Mouse (Mus musculus) stomach, postnatal 0 days (tissue): ENCODE measurements around the gene 3110040M04Rik. TPM values are rescaled to one million over a fixed set of nuclear protein-coding genes. Genes with fewer than 3 reads are reported as not detected.

Experiments
- ATAC-seq: fragments of 200-750 bp; cut with Nextera tagmentation; 2 replicates; pipeline ENCODE4 v1.8.0; 2017; ENCODE audit not compliant: low FRiP score, low TSS enrichment
- DNase-seq: peaks from one replicate; pipeline ENCODE4 v3.0.0-alpha.2; 2016; ENCODE audit warnings: low spot score
- H3K27ac ChIP-seq: fragments of 300-500 bp; sonication (generic); replicated peaks from 2 replicates; pipeline ENCODE4 v1.5.1; 2014; ENCODE audit warnings: mild to moderate bottlenecking, control low read depth
- H3K27me3 ChIP-seq: fragments of 300-500 bp; sonication (generic); 2 replicates; pipeline ENCODE4 v1.6.1; 2014; ENCODE audit warnings: low read length; ENCODE audit not compliant: control insufficient read depth, insufficient read depth
- H3K36me3 ChIP-seq: fragments of 300-500 bp; sonication (generic); 2 replicates; pipeline ENCODE4 v1.6.1; 2014; ENCODE audit warnings: low read length, mixed read lengths; ENCODE audit not compliant: control insufficient read depth, insufficient read depth
- H3K4me1 ChIP-seq: fragments of 300-500 bp; sonication (generic); replicated peaks from 2 replicates; pipeline ENCODE4 v1.6.1; 2014; ENCODE audit warnings: antibody characterized with exemption; ENCODE audit not compliant: control insufficient read depth, insufficient read depth
- H3K4me2 ChIP-seq: fragments of 300-500 bp; sonication (generic); replicated peaks from 2 replicates; pipeline ENCODE4 v1.6.1; 2014; ENCODE audit warnings: low read depth, mild to moderate bottlenecking, control low read depth, moderate library complexity
- H3K4me3 ChIP-seq: fragments of 300-500 bp; sonication (generic); 2 replicates; pipeline ENCODE4 v1.5.1; 2014; ENCODE audit warnings: low read depth, low read length, control low read depth
- H3K9ac ChIP-seq: fragments of 300-500 bp; sonication (generic); 2 replicates; pipeline ENCODE4 v1.6.1; 2014; ENCODE audit warnings: mild to moderate bottlenecking, low read length, control low read depth, mixed read lengths
- H3K9me3 ChIP-seq: fragments of 300-500 bp; sonication (generic); 2 replicates; pipeline ENCODE4 v1.6.1; 2016; ENCODE audit warnings: low read length; ENCODE audit not compliant: control insufficient read depth
- CTCF ChIP-seq: IDR thresholded peaks from 2 replicates; pipeline ENCODE4 v1.5.1; 2016; ENCODE audit warnings: antibody characterized with exemption, low read depth, mild to moderate bottlenecking, moderate library complexity
- EP300 ChIP-seq: optimal IDR thresholded peaks from 2 replicates; pipeline ENCODE3; 2016; ENCODE audit warnings: antibody characterized with exemption
- WGBS: fragments of 180-500 bp; shearing (Covaris S2); extraction: QIAGEN DNeasy Blood & Tissue Kit; methylation state at CpG from one replicate; pipeline ENCODE4 v1.1.7; 2014; 5-methylcytosine and 5-hydroxymethylcytosine counted together
- polyA plus RNA-seq: library from polyadenylated mRNA; unstranded; fragments of >200 nt; fragmentation: Nextera tagmentation; extraction: Ambion mirVana; gene quantifications from 2 replicates; pipeline ENCODE4 v1.2.1, GENCODE M21; 2015

The 3110040M04Rik gene
- polyA plus RNA-seq, 1 experiment from 2014 or later, result not detected

- Histone ChIP-seq H3K27me3 (no peaks in the 10 kb centered on the region), H3K4me1 (no peaks in the 10 kb centered on the region), H3K4me2 (no peak overlapping the region), H3K27ac (no peak overlapping the region), H3K36me3 (no peaks in the 10 kb centered on the region), H3K9ac (no peak overlapping the region), H3K9me3 (no peaks in the 10 kb centered on the region), H3K4me3 (no peak overlapping the region)
- no peak for ATAC-seq
- no peak for DNase-seq
- 77% methylated on average over 4 of the region's 4 CpGs for WGBS
- no peak for TF ChIP-seq CTCF
- no peak for TF ChIP-seq EP300
These were observed 39.4 kb downstream of the 3110040M04Rik start for GRCm38 (mm10) chr1:151243332-151243731.

GRCm38 (mm10) chr1:151244013-151244412 lies 40.1 kb downstream of the 3110040M04Rik start:
- TF ChIP-seq EP300 (no peak), CTCF (no peak)
- H3K27me3 ChIP-seq, result no peaks in the 10 kb centered on the region
- no peaks in the 10 kb centered on the region for H3K4me1 ChIP-seq
- no peaks in the 10 kb centered on the region for H3K9me3 ChIP-seq
- WGBS, result 93% methylated on average over 5 of the region's 5 CpGs
- H3K4me2 ChIP-seq, result no peak overlapping the region
- no peaks in the 10 kb centered on the region for H3K36me3 ChIP-seq
- H3K9ac ChIP-seq, result no peak overlapping the region
- H3K4me3 ChIP-seq, result no peak overlapping the region
- H3K27ac ChIP-seq, result no peak overlapping the region
- ATAC-seq (no peak), DNase-seq (no peak)

GRCm38 (mm10) chr1:151244761-151245160 lies 40.8 kb downstream of the 3110040M04Rik start:
- H3K9me3 ChIP-seq, result no peaks in the 10 kb centered on the region
- 78% methylated on average over 4 of the region's 4 CpGs for WGBS
- no peak overlapping the region for H3K4me3 ChIP-seq
- no peak overlapping the region for H3K4me2 ChIP-seq
- ATAC-seq (no peak), DNase-seq (no peak)
- H3K27ac ChIP-seq, result no peak overlapping the region
- no peak overlapping the region for H3K9ac ChIP-seq
- H3K36me3 ChIP-seq, result no peaks in the 10 kb centered on the region
- TF ChIP-seq CTCF (no peak), EP300 (no peak)
- no peaks in the 10 kb centered on the region for H3K27me3 ChIP-seq
- no peaks in the 10 kb centered on the region for H3K4me1 ChIP-seq

GRCm38 (mm10) chr1:151245165-151245564 lies 41.2 kb downstream of the 3110040M04Rik start:
- Histone ChIP-seq H3K27ac (no peak overlapping the region), H3K4me3 (no peak overlapping the region), H3K4me2 (no peak overlapping the region), H3K36me3 (no peaks in the 10 kb centered on the region), H3K9ac (no peak overlapping the region), H3K9me3 (no peaks in the 10 kb centered on the region), H3K27me3 (no peaks in the 10 kb centered on the region), H3K4me1 (no peaks in the 10 kb centered on the region)
- 85% methylated on average over 10 of the region's 10 CpGs for WGBS
- TF ChIP-seq CTCF (no peak), EP300 (no peak)
- DNase-seq (no peak), ATAC-seq (no peak)

- H3K27me3 ChIP-seq, result no peaks in the 10 kb centered on the region
- H3K36me3 ChIP-seq, result no peaks in the 10 kb centered on the region
- 62% methylated on average over 2 of the region's 2 CpGs for WGBS
- TF ChIP-seq EP300 (no peak), CTCF (no peak)
- DNase-seq (no peak), ATAC-seq (no peak)
- no peak overlapping the region for H3K4me2 ChIP-seq
- H3K4me1 ChIP-seq, result no peaks in the 10 kb centered on the region
- H3K4me3 ChIP-seq, result no peak overlapping the region
- H3K27ac ChIP-seq, result no peak overlapping the region
- H3K9me3 ChIP-seq, result no peaks in the 10 kb centered on the region
- no peak overlapping the region for H3K9ac ChIP-seq
These were observed 41.9 kb downstream of the 3110040M04Rik start for GRCm38 (mm10) chr1:151245846-151246245.

- no peaks in the 10 kb centered on the region for H3K9me3 ChIP-seq
- TF ChIP-seq EP300 (no peak), CTCF (no peak)
- H3K4me1 ChIP-seq, result no peaks in the 10 kb centered on the region
- ATAC-seq, result no peak
- no peak overlapping the region for H3K4me2 ChIP-seq
- H3K9ac ChIP-seq, result no peak overlapping the region
- H3K27ac ChIP-seq, result no peak overlapping the region
- DNase-seq, result no peak
- H3K36me3 ChIP-seq, result no peaks in the 10 kb centered on the region
- H3K4me3 ChIP-seq, result no peak overlapping the region
- no peaks in the 10 kb centered on the region for H3K27me3 ChIP-seq
- 77% methylated on average over 3 of the region's 3 CpGs for WGBS
These were observed 46.2 kb downstream of the 3110040M04Rik start for GRCm38 (mm10) chr1:151250109-151250508.
